Mouse (Mus musculus): Measurements from ENCODE around the gene Eno1. TPM values are rescaled to one million over a fixed set of nuclear protein-coding genes. Genes with fewer than 3 reads are reported as not detected.
A peak's percentile ranks its signal among the peaks of the same experiment; 100 is the strongest.

Eno1 gene
- polyA plus RNA-seq, 2 experiments, result 215 to 488 TPM

- H3K4me1 ChIP-seq (replicated peaks; ENCODE audit: control insufficient read depth in 2 of 2, insufficient read depth in 2 of 2, low read length in 1 of 2), result peaks cover 30 to 38% of the 10 kb centered on the region in 2 experiments
- H3K9me3 ChIP-seq (ENCODE audit: control insufficient read depth, low read length), result no peaks in the 10 kb centered on the region
- H3K27me3 ChIP-seq (ENCODE audit: control insufficient read depth, insufficient read depth, low read length), result no peaks in the 10 kb centered on the region
- DNase-seq (ENCODE audit: low read depth in 3 of 3, low spot score in 3 of 3) (peak in 1 of 3 experiments; percentile 33), ATAC-seq (ENCODE audit: insufficient read depth) (peak; percentile 42; the same call in 1 of the 2 replicates)
- WGBS (ENCODE audit: insufficient replicate concordance), result under 1% methylated on average over 21 of the region's 21 CpGs
- TF ChIP-seq CTCF (IDR thresholded peaks at IDR 0.05; ENCODE audit: low read depth) (no peak), EP300 (IDR thresholded peaks at IDR 0.05; ENCODE audit: low read depth) (no peak)
- peaks cover 23% of the 10 kb centered on the region for H3K36me3 ChIP-seq (replicated peaks; ENCODE audit: control insufficient read depth, insufficient read depth, low read depth)
- peak overlapping the region; percentile 73 for H3K27ac ChIP-seq
- H3K4me2 ChIP-seq (ENCODE audit: low read depth), result peak overlapping the region; percentile 97
- H3K4me3 ChIP-seq (ENCODE audit: insufficient read depth in 1 of 2, low read depth in 2 of 2, low read length in 2 of 2), result peak overlapping the region; percentile 86 to 91
- peak overlapping the region; percentile 88 for H3K9ac ChIP-seq (replicated peaks)
Observed at GRCm38 (mm10) chr4:150237636-150238361, 1.3 kb downstream of the Eno1 start.

GRCm38 (mm10) chr4:150238433-150239086, 2.0 kb downstream of the Eno1 start:
- H3K27ac ChIP-seq, result no peak overlapping the region; the same call in 1 of the 2 replicates
- TF ChIP-seq EP300 (IDR thresholded peaks at IDR 0.05; ENCODE audit: low read depth) (no peak), CTCF (IDR thresholded peaks at IDR 0.05; ENCODE audit: low read depth) (no peak)
- H3K9me3 ChIP-seq (ENCODE audit: control insufficient read depth, low read length), result no peaks in the 10 kb centered on the region

GRCm38 (mm10) chr4:150239087-150239480, 2.6 kb downstream of the Eno1 start:
- Histone ChIP-seq H3K4me3 (ENCODE audit: insufficient read depth in 1 of 2, low read depth in 2 of 2, low read length in 2 of 2) (peak overlapping the region; percentile 56 to 86), H3K27ac (no peak overlapping the region), H3K9ac (replicated peaks) (no peak overlapping the region), H3K9me3 (ENCODE audit: control insufficient read depth, low read length) (no peaks in the 10 kb centered on the region), H3K27me3 (ENCODE audit: control insufficient read depth, insufficient read depth, low read length) (no peaks in the 10 kb centered on the region), H3K36me3 (replicated peaks; ENCODE audit: control insufficient read depth, insufficient read depth, low read depth) (peaks cover 34% of the 10 kb centered on the region), H3K4me1 (replicated peaks; ENCODE audit: control insufficient read depth in 2 of 2, insufficient read depth in 2 of 2, low read length in 1 of 2) (peaks cover 30 to 38% of the 10 kb centered on the region in 2 experiments), H3K4me2 (ENCODE audit: low read depth) (peak overlapping the region; percentile 97)
- no peak for DNase-seq (ENCODE audit: low read depth in 3 of 3, low spot score in 3 of 3)
- TF ChIP-seq CTCF (IDR thresholded peaks at IDR 0.05; ENCODE audit: low read depth), result no peak
- TF ChIP-seq EP300 (IDR thresholded peaks at IDR 0.05; ENCODE audit: low read depth), result no peak
- 49% methylated on average over 5 of the region's 5 CpGs for WGBS (ENCODE audit: insufficient replicate concordance)
- ATAC-seq (ENCODE audit: insufficient read depth), result no peak

More at GRCm38 (mm10) chr4:150238433-150239086, 2.0 kb downstream of the Eno1 start:
- no peaks in the 10 kb centered on the region for H3K27me3 ChIP-seq (ENCODE audit: control insufficient read depth, insufficient read depth, low read length)
- DNase-seq (ENCODE audit: low read depth in 3 of 3, low spot score in 3 of 3) (no peak), ATAC-seq (ENCODE audit: insufficient read depth) (no peak)
- peak overlapping the region; percentile 88 for H3K9ac ChIP-seq (replicated peaks)
- H3K4me2 ChIP-seq (ENCODE audit: low read depth), result peak overlapping the region; percentile 97
- peaks cover 30 to 38% of the 10 kb centered on the region in 2 experiments for H3K4me1 ChIP-seq (replicated peaks; ENCODE audit: control insufficient read depth in 2 of 2, insufficient read depth in 2 of 2, low read length in 1 of 2)
- H3K36me3 ChIP-seq (replicated peaks; ENCODE audit: control insufficient read depth, insufficient read depth, low read depth), result peaks cover 30% of the 10 kb centered on the region
- WGBS (ENCODE audit: insufficient replicate concordance), result 17% methylated on average over 3 of the region's 3 CpGs
- H3K4me3 ChIP-seq (ENCODE audit: insufficient read depth in 1 of 2, low read depth in 2 of 2, low read length in 2 of 2), result peak overlapping the region; percentile 86 to 91

GRCm38 (mm10) chr4:150239503-150239902, 3.0 kb downstream of the Eno1 start:
- TF ChIP-seq CTCF (IDR thresholded peaks at IDR 0.05; ENCODE audit: low read depth) (no peak), EP300 (IDR thresholded peaks at IDR 0.05; ENCODE audit: low read depth) (no peak)
- Histone ChIP-seq H3K4me2 (ENCODE audit: low read depth) (peak overlapping the region; percentile 97), H3K27ac (no peak overlapping the region), H3K9ac (replicated peaks) (no peak overlapping the region), H3K4me1 (replicated peaks; ENCODE audit: control insufficient read depth in 2 of 2, insufficient read depth in 2 of 2, low read length in 1 of 2) (peaks cover 30 to 38% of the 10 kb centered on the region in 2 experiments), H3K9me3 (ENCODE audit: control insufficient read depth, low read length) (no peaks in the 10 kb centered on the region), H3K4me3 (ENCODE audit: insufficient read depth in 1 of 2, low read depth in 2 of 2, low read length in 2 of 2) (peak overlapping the region in 1 of 2 experiments; percentile 86; a peak in 1 of 4 replicates), H3K27me3 (ENCODE audit: control insufficient read depth, insufficient read depth, low read length) (no peaks in the 10 kb centered on the region), H3K36me3 (replicated peaks; ENCODE audit: control insufficient read depth, insufficient read depth, low read depth) (peaks cover 38% of the 10 kb centered on the region)
- ATAC-seq (ENCODE audit: insufficient read depth), result no peak
- no peak for DNase-seq (ENCODE audit: low read depth in 3 of 3, low spot score in 3 of 3)
- 33% methylated on average over 6 of the region's 6 CpGs for WGBS (ENCODE audit: insufficient replicate concordance)

GRCm38 (mm10) chr4:150239951-150240368, 3.4 kb downstream of the Eno1 start:
- H3K27ac ChIP-seq, result no peak overlapping the region

More at GRCm38 (mm10) chr4:150239951-150240368, 3.4 kb downstream of the Eno1 start:
- H3K36me3 ChIP-seq (replicated peaks; ENCODE audit: control insufficient read depth, insufficient read depth, low read depth), result peaks cover 39% of the 10 kb centered on the region
- H3K4me1 ChIP-seq (replicated peaks; ENCODE audit: control insufficient read depth in 2 of 2, insufficient read depth in 2 of 2, low read length in 1 of 2), result peaks cover 27 to 33% of the 10 kb centered on the region in 2 experiments
- H3K9me3 ChIP-seq (ENCODE audit: control insufficient read depth, low read length), result no peaks in the 10 kb centered on the region
- DNase-seq (ENCODE audit: low read depth in 3 of 3, low spot score in 3 of 3), result peak; percentile 88 to 89 (median 88)
- 7% methylated on average over 6 of the region's 6 CpGs for WGBS (ENCODE audit: insufficient replicate concordance)
- peak overlapping the region; percentile 97 for H3K4me2 ChIP-seq (ENCODE audit: low read depth)
- ATAC-seq (ENCODE audit: insufficient read depth), result 0 out of 2 replicates have a peak, but pooled peaks have one; percentile 2
- H3K4me3 ChIP-seq (ENCODE audit: insufficient read depth in 1 of 2, low read depth in 2 of 2, low read length in 2 of 2), result peak overlapping the region in 1 of 2 experiments; percentile 86; a peak in 1 of 4 replicates
- H3K9ac ChIP-seq (replicated peaks), result no peak overlapping the region
- H3K27me3 ChIP-seq (ENCODE audit: control insufficient read depth, insufficient read depth, low read length), result no peaks in the 10 kb centered on the region
- TF ChIP-seq CTCF (IDR thresholded peaks at IDR 0.05; ENCODE audit: low read depth), result peak; percentile 99
- TF ChIP-seq EP300 (IDR thresholded peaks at IDR 0.05; ENCODE audit: low read depth), result no peak

Measured in liver, embryonic 14.5 days (tissue).